Mouse (Mus musculus) forebrain, embryonic 13.5 days (tissue): ENCODE measurements around the gene Ccdc113. TPM values are rescaled to one million over a fixed set of nuclear protein-coding genes. Genes with fewer than 3 reads are reported as not detected.

Source experiments
- ATAC-seq: fragments of 200-750 bp; cut with Nextera tagmentation; 2 replicates; pipeline ENCODE4 v1.8.0; 2017
- H3K27ac ChIP-seq: fragments of 300-500 bp; sonication (generic); 2 replicates; pipeline ENCODE4 v1.5.1; 2015; ENCODE audit warnings: inconsistent platforms, mild to moderate bottlenecking, moderate library complexity
- H3K27me3 ChIP-seq: fragments of 300-500 bp; sonication (generic); 2 replicates; pipeline ENCODE4 v1.6.1; 2015; ENCODE audit warnings: mild to moderate bottlenecking, inconsistent platforms
- H3K36me3 ChIP-seq: fragments of 300-500 bp; sonication (generic); 2 replicates; pipeline ENCODE4 v1.6.1; 2015; ENCODE audit warnings: mild to moderate bottlenecking, inconsistent platforms; ENCODE audit not compliant: poor library complexity, severe bottlenecking
- H3K4me1 ChIP-seq: fragments of 300-500 bp; sonication (generic); 2 replicates; pipeline ENCODE4 v1.6.1; 2015; ENCODE audit warnings: inconsistent platforms
- H3K4me2 ChIP-seq: fragments of 300-500 bp; sonication (generic); 2 replicates; pipeline ENCODE4 v1.6.1; 2015; ENCODE audit warnings: inconsistent platforms, mild to moderate bottlenecking, moderate library complexity
- H3K4me3 ChIP-seq: fragments of 300-500 bp; sonication (generic); 2 replicates; pipeline ENCODE4 v1.5.1; 2015; ENCODE audit warnings: mild to moderate bottlenecking, inconsistent platforms
- H3K9ac ChIP-seq: fragments of 300-500 bp; sonication (generic); 2 replicates; pipeline ENCODE4 v1.6.1; 2015; ENCODE audit warnings: mild to moderate bottlenecking, inconsistent platforms
- H3K9me3 ChIP-seq: fragments of 300-500 bp; sonication (generic); replicated peaks from 2 replicates; pipeline ENCODE4 v1.6.1; 2016; ENCODE audit warnings: inconsistent platforms
- WGBS: fragments of 180-500 bp; shearing (Covaris S2); methylation state at CpG from one replicate; pipeline ENCODE4 v1.1.7; 2015; 5-methylcytosine and 5-hydroxymethylcytosine counted together
- polyA plus RNA-seq: library from polyadenylated mRNA; unstranded; fragments of >200 nt; fragmentation: Nextera tagmentation; extraction: Ambion mirVana; gene quantifications from 2 replicates; pipeline ENCODE4 v1.2.1, GENCODE M21; 2015

The Ccdc113 gene
- polyA plus RNA-seq, 1 experiment from 2014 or later, result 1.2 TPM

GRCm38 (mm10) chr8:95545815-95546214 lies 11.9 kb downstream of the Ccdc113 start:
- no peak overlapping the region for H3K4me3 ChIP-seq
- no peaks in the 10 kb centered on the region; the same call in 1 of the 2 replicates for H3K9me3 ChIP-seq
- H3K27me3 ChIP-seq, result no peaks in the 10 kb centered on the region
- H3K4me1 ChIP-seq, result peaks cover 10% of the 10 kb centered on the region
- no peak overlapping the region for H3K4me2 ChIP-seq
- 84% methylated on average over 17 of the region's 17 CpGs for WGBS
- ATAC-seq, result no peak
- H3K36me3 ChIP-seq, result no peaks in the 10 kb centered on the region
- H3K27ac ChIP-seq, result no peak overlapping the region
- no peak overlapping the region for H3K9ac ChIP-seq

GRCm38 (mm10) chr8:95546986-95547385 lies 13.1 kb downstream of the Ccdc113 start:
- Histone ChIP-seq H3K27ac (no peak overlapping the region), H3K27me3 (no peaks in the 10 kb centered on the region), H3K4me1 (peaks cover 11% of the 10 kb centered on the region), H3K9ac (no peak overlapping the region), H3K36me3 (no peaks in the 10 kb centered on the region), H3K4me2 (no peak overlapping the region), H3K9me3 (no peaks in the 10 kb centered on the region; the same call in 1 of the 2 replicates), H3K4me3 (no peak overlapping the region)
- no peak for ATAC-seq
- WGBS, result 78% methylated on average over 4 of the region's 4 CpGs

- 67% methylated on average over 8 of the region's 8 CpGs for WGBS
- Histone ChIP-seq H3K9me3 (no peaks in the 10 kb centered on the region; the same call in 1 of the 2 replicates), H3K36me3 (no peaks in the 10 kb centered on the region), H3K9ac (no peak overlapping the region), H3K4me1 (peaks cover 11% of the 10 kb centered on the region), H3K27me3 (no peaks in the 10 kb centered on the region), H3K27ac (no peak overlapping the region), H3K4me3 (no peak overlapping the region), H3K4me2 (no peak overlapping the region)
- no peak for ATAC-seq
These were observed 14.0 kb downstream of the Ccdc113 start for GRCm38 (mm10) chr8:95547931-95548330.

- H3K27ac ChIP-seq, result peak overlapping the region; percentile 26
- H3K4me2 ChIP-seq, result peak overlapping the region; percentile 11; the same call in 1 of the 2 replicates
- no peaks in the 10 kb centered on the region for H3K9me3 ChIP-seq
- peaks cover 11% of the 10 kb centered on the region for H3K4me1 ChIP-seq
- 44% methylated on average over 16 of the region's 16 CpGs for WGBS
- H3K9ac ChIP-seq, result peak overlapping the region; percentile 35; the same call in 1 of the 2 replicates
- ATAC-seq, result peak; percentile 79
- H3K36me3 ChIP-seq, result no peaks in the 10 kb centered on the region
- H3K27me3 ChIP-seq, result no peaks in the 10 kb centered on the region
- H3K4me3 ChIP-seq, result no peak overlapping the region
These were observed 16.3 kb downstream of the Ccdc113 start for GRCm38 (mm10) chr8:95549871-95550829.

GRCm38 (mm10) chr8:95551577-95551976 lies 17.7 kb downstream of the Ccdc113 start:
- H3K4me1 ChIP-seq, result peaks cover 11% of the 10 kb centered on the region
- WGBS, result 67% methylated on average over 4 of the region's 4 CpGs
- H3K36me3 ChIP-seq, result no peaks in the 10 kb centered on the region
- no peaks in the 10 kb centered on the region for H3K9me3 ChIP-seq
- H3K9ac ChIP-seq, result no peak overlapping the region
- no peak overlapping the region for H3K4me2 ChIP-seq
- H3K4me3 ChIP-seq, result no peak overlapping the region
- H3K27me3 ChIP-seq, result no peaks in the 10 kb centered on the region
- no peak for ATAC-seq
- no peak overlapping the region for H3K27ac ChIP-seq

GRCm38 (mm10) chr8:95555963-95556362 lies 22.1 kb downstream of the Ccdc113 start:
- Histone ChIP-seq H3K27me3 (no peaks in the 10 kb centered on the region), H3K9ac (no peak overlapping the region), H3K4me2 (no peak overlapping the region), H3K9me3 (no peaks in the 10 kb centered on the region), H3K4me3 (no peak overlapping the region), H3K4me1 (0 out of 2 replicates have a peak, but pooled peaks cover under 1% of the 10 kb centered on the region), H3K36me3 (no peaks in the 10 kb centered on the region), H3K27ac (no peak overlapping the region)
- ATAC-seq, result no peak
- WGBS, result 97% methylated on average over 2 of the region's 2 CpGs

GRCm38 (mm10) chr8:95566217-95566616 lies 32.3 kb downstream of the Ccdc113 start:
- Histone ChIP-seq H3K4me2 (no peak overlapping the region), H3K36me3 (no peaks in the 10 kb centered on the region)
- WGBS, result 72% methylated on average over 4 of the region's 4 CpGs

GRCm38 (mm10) chr8:95566809-95567208 lies 32.9 kb downstream of the Ccdc113 start:
- Histone ChIP-seq H3K9me3 (no peaks in the 10 kb centered on the region), H3K4me2 (no peak overlapping the region), H3K27ac (no peak overlapping the region), H3K4me3 (no peak overlapping the region), H3K4me1 (no peaks in the 10 kb centered on the region), H3K9ac (no peak overlapping the region), H3K36me3 (no peaks in the 10 kb centered on the region), H3K27me3 (no peaks in the 10 kb centered on the region)
- 85% methylated on average over 6 of the region's 6 CpGs for WGBS
- ATAC-seq, result no peak

More at GRCm38 (mm10) chr8:95566217-95566616, 32.3 kb downstream of the Ccdc113 start:
- ATAC-seq, result no peak
- H3K9ac ChIP-seq, result no peak overlapping the region
- no peaks in the 10 kb centered on the region for H3K4me1 ChIP-seq
- H3K27me3 ChIP-seq, result no peaks in the 10 kb centered on the region
- no peaks in the 10 kb centered on the region for H3K9me3 ChIP-seq
- no peak overlapping the region for H3K4me3 ChIP-seq
- no peak overlapping the region for H3K27ac ChIP-seq

- 91% methylated on average over 5 of the region's 5 CpGs for WGBS
- ATAC-seq, result no peak
- no peak overlapping the region for H3K9ac ChIP-seq
- H3K27ac ChIP-seq, result no peak overlapping the region
- no peak overlapping the region for H3K4me2 ChIP-seq
- no peaks in the 10 kb centered on the region for H3K27me3 ChIP-seq
- H3K36me3 ChIP-seq, result no peaks in the 10 kb centered on the region
- H3K4me3 ChIP-seq, result no peak overlapping the region
- no peaks in the 10 kb centered on the region for H3K9me3 ChIP-seq
- no peaks in the 10 kb centered on the region for H3K4me1 ChIP-seq
These were observed 39.3 kb downstream of the Ccdc113 start for GRCm38 (mm10) chr8:95573146-95573545.

GRCm38 (mm10) chr8:95576240-95576639 lies 42.4 kb downstream of the Ccdc113 start, which contains the start of gene Prss54:
Prss54 (minus strand) TSS chr8:95576340.
- no peak within 1 kb of the TSS for H3K27ac ChIP-seq
- H3K27me3 ChIP-seq, result no peaks in the 10 kb centered on the region
- 87% methylated on average over 10 of the region's 10 CpGs for WGBS
- H3K4me2 ChIP-seq, result no peak within 1 kb of the TSS
- H3K36me3 ChIP-seq, result no peaks in the 10 kb centered on the region
- no peak within 1 kb of the TSS for H3K4me3 ChIP-seq
- H3K4me1 ChIP-seq, result no peaks in the 10 kb centered on the region
- H3K9me3 ChIP-seq, result no peaks in the 10 kb centered on the region
- no peak for ATAC-seq
- no peak within 1 kb of the TSS for H3K9ac ChIP-seq

GRCm38 (mm10) chr8:95587339-95587738 lies 53.5 kb downstream of the Ccdc113 start:
- H3K27ac ChIP-seq, result no peak overlapping the region
- no peak overlapping the region for H3K4me3 ChIP-seq
- H3K36me3 ChIP-seq, result no peaks in the 10 kb centered on the region
- H3K9me3 ChIP-seq, result no peaks in the 10 kb centered on the region
- 84% methylated on average over 1 of the region's 1 CpGs for WGBS
- ATAC-seq, result no peak
- no peaks in the 10 kb centered on the region for H3K27me3 ChIP-seq
- H3K9ac ChIP-seq, result no peak overlapping the region
- H3K4me1 ChIP-seq, result no peaks in the 10 kb centered on the region
- no peak overlapping the region for H3K4me2 ChIP-seq

GRCm38 (mm10) chr8:95589282-95589681 lies 55.4 kb downstream of the Ccdc113 start:
- Histone ChIP-seq H3K4me2 (no peak overlapping the region), H3K4me3 (no peak overlapping the region), H3K9me3 (no peaks in the 10 kb centered on the region), H3K27me3 (no peaks in the 10 kb centered on the region), H3K36me3 (no peaks in the 10 kb centered on the region), H3K27ac (no peak overlapping the region), H3K4me1 (no peaks in the 10 kb centered on the region), H3K9ac (no peak overlapping the region)
- 61% methylated on average over 10 of the region's 10 CpGs for WGBS
- no peak for ATAC-seq
